Mouse (Mus musculus) kidney, postnatal 0 days (tissue): ENCODE measurements at regions not wholly inside any gene's neighbourhood (a gene's known extent, or its start where the extent isn't known, plus 50 kb on each side); places are given as distances from the start of the nearest gene placed in this dataset.
A peak's percentile ranks its signal among the peaks of the same experiment; 100 is the strongest.

Source experiments
- ATAC-seq: fragments of 200-750 bp; cut with Nextera tagmentation; replicated peaks from 2 replicates; pipeline ENCODE4 v1.8.0; 2017; ENCODE audit warnings: low read depth, moderate number of reproducible peaks, moderate TSS enrichment, moderate library complexity; ENCODE audit not compliant: low FRiP score
- DNase-seq: peaks from one replicate; pipeline ENCODE4 v3.0.0-alpha.2; 2016; ENCODE audit warnings: low spot score
- H3K27ac ChIP-seq: fragments of 300-500 bp; sonication (generic); 2 replicates; pipeline ENCODE4 v1.5.1; 2014; ENCODE audit warnings: mild to moderate bottlenecking
- H3K27me3 ChIP-seq: fragments of 300-500 bp; sonication (generic); 2 replicates; pipeline ENCODE4 v1.6.1; 2014; ENCODE audit warnings: low read length, mixed read lengths; ENCODE audit not compliant: insufficient read depth
- H3K36me3 ChIP-seq: fragments of 300-500 bp; sonication (generic); 2 replicates; pipeline ENCODE4 v1.6.1; 2014; ENCODE audit warnings: low read length, mixed read lengths; ENCODE audit not compliant: insufficient read depth
- H3K4me1 ChIP-seq: fragments of 300-500 bp; sonication (generic); replicated peaks from 2 replicates; pipeline ENCODE4 v1.6.1; 2014; ENCODE audit warnings: antibody characterized with exemption, low read length, mixed read lengths; ENCODE audit not compliant: insufficient read depth
- H3K4me2 ChIP-seq: fragments of 300-500 bp; sonication (generic); 2 replicates; pipeline ENCODE4 v1.6.1; 2014; ENCODE audit warnings: mild to moderate bottlenecking, low read length, moderate library complexity, mixed read lengths
- H3K4me3 ChIP-seq: fragments of 300-500 bp; sonication (generic); replicated peaks from 2 replicates; pipeline ENCODE4 v1.5.1; 2014; ENCODE audit warnings: low read depth, low read length
- H3K9ac ChIP-seq: fragments of 300-500 bp; sonication (generic); 2 replicates; pipeline ENCODE4 v1.6.1; 2014; ENCODE audit warnings: low read depth, low read length
- H3K9me3 ChIP-seq: fragments of 300-500 bp; sonication (generic); replicated peaks from 2 replicates; pipeline ENCODE4 v1.6.1; 2016; ENCODE audit warnings: low read length, inconsistent platforms, mixed read lengths
- CTCF ChIP-seq: IDR thresholded peaks from 2 replicates; pipeline ENCODE4 v1.5.1; 2016; ENCODE audit warnings: antibody characterized with exemption, low read depth, mild to moderate bottlenecking, moderate library complexity
- WGBS: fragments of 180-500 bp; shearing (Covaris S2); extraction: QIAGEN DNeasy Blood & Tissue Kit; methylation state at CpG from one replicate; pipeline ENCODE4 v1.1.7; 2014; 5-methylcytosine and 5-hydroxymethylcytosine counted together

- Histone ChIP-seq H3K9me3 (no peaks in the 10 kb centered on the region), H3K27me3 (no peaks in the 10 kb centered on the region), H3K27ac (no peak overlapping the region), H3K36me3 (no peaks in the 10 kb centered on the region), H3K4me1 (no peaks in the 10 kb centered on the region; the same call in 1 of the 2 replicates), H3K4me3 (no peak overlapping the region), H3K4me2 (no peak overlapping the region), H3K9ac (no peak overlapping the region)
- 65% methylated on average over 4 of the region's 4 CpGs for WGBS
- DNase-seq (no peak), ATAC-seq (no peak)
- no peak for TF ChIP-seq CTCF
Measured at GRCm38 (mm10) chr4:87448338-87448737, 218.1 kb upstream of the Slc24a2 start.

DNA sequence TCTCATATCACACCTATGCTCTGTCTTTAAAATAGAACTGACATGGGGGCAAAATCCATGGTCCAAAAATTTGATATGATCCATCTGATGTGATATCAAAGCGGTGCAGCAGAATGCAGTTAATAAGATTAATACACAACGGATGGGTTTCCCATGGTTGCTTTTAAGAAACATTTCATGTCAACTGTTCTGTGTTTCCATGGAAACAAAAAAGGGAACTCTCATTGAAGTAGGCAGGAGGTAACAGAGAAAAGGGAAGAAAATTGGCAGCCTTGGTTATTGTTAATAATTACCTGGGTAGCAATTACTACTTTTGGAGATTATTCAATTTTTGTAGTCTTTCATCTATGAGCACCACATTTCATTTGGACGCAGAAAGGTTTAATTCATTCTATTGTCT lies 216.6 kb upstream of the Slc24a2 start:
- Histone ChIP-seq H3K4me3 (no peak overlapping the region), H3K9ac (no peak overlapping the region), H3K27ac (no peak overlapping the region), H3K4me1 (no peaks in the 10 kb centered on the region; the same call in 1 of the 2 replicates), H3K36me3 (no peaks in the 10 kb centered on the region), H3K9me3 (no peaks in the 10 kb centered on the region), H3K27me3 (no peaks in the 10 kb centered on the region), H3K4me2 (no peak overlapping the region)
- WGBS, result 80% methylated on average over 3 of the region's 3 CpGs
- no peak for DNase-seq
- ATAC-seq, result no peak
- TF ChIP-seq CTCF, result no peak

- no peak for TF ChIP-seq CTCF
- Histone ChIP-seq H3K27ac (no peak overlapping the region), H3K4me2 (no peak overlapping the region), H3K27me3 (no peaks in the 10 kb centered on the region), H3K4me1 (no peaks in the 10 kb centered on the region), H3K36me3 (no peaks in the 10 kb centered on the region), H3K9me3 (no peaks in the 10 kb centered on the region), H3K4me3 (no peak overlapping the region), H3K9ac (no peak overlapping the region)
- no peak for ATAC-seq
- DNase-seq, result no peak
- 26% methylated on average over 4 of the region's 4 CpGs for WGBS
Measured at GRCm38 (mm10) chr4:87434136-87434535, 203.9 kb upstream of the Slc24a2 start.

- no peak for DNase-seq
- ATAC-seq, result no peak
- Histone ChIP-seq H3K9me3 (no peaks in the 10 kb centered on the region), H3K4me3 (no peak overlapping the region), H3K36me3 (no peaks in the 10 kb centered on the region), H3K27ac (no peak overlapping the region), H3K9ac (no peak overlapping the region), H3K4me1 (no peaks in the 10 kb centered on the region), H3K4me2 (no peak overlapping the region), H3K27me3 (no peaks in the 10 kb centered on the region)
- no peak for TF ChIP-seq CTCF
- 80% methylated on average over 3 of the region's 3 CpGs for WGBS
Measured at GRCm38 (mm10) chr4:87428374-87428773, 198.1 kb upstream of the Slc24a2 start.

GRCm38 (mm10) chr4:87424066-87424465 lies 193.8 kb upstream of the Slc24a2 start:
- H3K9ac ChIP-seq, result no peak overlapping the region
- H3K4me1 ChIP-seq, result no peaks in the 10 kb centered on the region
- WGBS, result 89% methylated on average over 1 of the region's 1 CpGs
- TF ChIP-seq CTCF, result no peak
- H3K9me3 ChIP-seq, result no peaks in the 10 kb centered on the region
- no peak overlapping the region for H3K4me2 ChIP-seq
- DNase-seq (no peak), ATAC-seq (no peak)
- H3K4me3 ChIP-seq, result no peak overlapping the region
- no peaks in the 10 kb centered on the region for H3K36me3 ChIP-seq
- no peak overlapping the region for H3K27ac ChIP-seq
- H3K27me3 ChIP-seq, result no peaks in the 10 kb centered on the region

- Histone ChIP-seq H3K4me3 (no peak overlapping the region), H3K9me3 (no peaks in the 10 kb centered on the region), H3K27me3 (no peaks in the 10 kb centered on the region), H3K4me2 (0 out of 2 replicates have a peak overlapping the region, but pooled peaks have one; percentile 2), H3K27ac (no peak overlapping the region), H3K9ac (no peak overlapping the region), H3K36me3 (no peaks in the 10 kb centered on the region), H3K4me1 (no peaks in the 10 kb centered on the region)
- 45% methylated on average over 6 of the region's 6 CpGs for WGBS
- no peak for TF ChIP-seq CTCF
- peak; percentile 60 for DNase-seq
- peak; percentile 57 for ATAC-seq
Measured at GRCm38 (mm10) chr4:87422588-87422987, 192.3 kb upstream of the Slc24a2 start.

DNA sequence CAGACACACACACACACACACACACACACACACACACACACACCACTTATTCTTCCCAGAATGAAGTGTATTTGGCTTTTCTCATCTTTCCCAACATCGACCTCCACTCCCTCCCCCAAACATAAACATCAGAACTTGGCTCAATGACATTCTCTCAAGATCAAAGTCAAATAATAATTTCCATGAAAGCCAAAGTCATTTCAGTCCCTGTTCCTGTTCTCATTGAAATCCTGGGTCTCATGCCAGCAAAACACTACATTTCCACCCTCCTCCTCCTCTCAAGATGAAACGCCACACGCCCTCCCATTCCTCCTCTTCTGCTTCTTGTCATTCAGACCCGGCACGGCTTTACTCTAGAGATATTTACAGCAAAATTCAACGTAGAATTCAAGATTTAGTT lies 173.1 kb upstream of the Slc24a2 start:
- no peak for TF ChIP-seq CTCF
- Histone ChIP-seq H3K4me2 (no peak overlapping the region), H3K4me1 (0 out of 2 replicates have a peak, but pooled peaks cover 10% of the 10 kb centered on the region), H3K27ac (no peak overlapping the region), H3K4me3 (no peak overlapping the region), H3K9me3 (no peaks in the 10 kb centered on the region), H3K36me3 (no peaks in the 10 kb centered on the region), H3K9ac (no peak overlapping the region), H3K27me3 (no peaks in the 10 kb centered on the region)
- 24% methylated on average over 6 of the region's 6 CpGs for WGBS
- DNase-seq, result peak; percentile 81
- ATAC-seq, result no peak
